Mouse (Mus musculus): Measurements from ENCODE around the gene Mipep. TPM values are rescaled to one million over a fixed set of nuclear protein-coding genes. Genes with fewer than 3 reads are reported as not detected.

Gene Mipep
- polyA plus RNA-seq, 1 experiment from 2014 or later = 32.4 TPM

DNA sequence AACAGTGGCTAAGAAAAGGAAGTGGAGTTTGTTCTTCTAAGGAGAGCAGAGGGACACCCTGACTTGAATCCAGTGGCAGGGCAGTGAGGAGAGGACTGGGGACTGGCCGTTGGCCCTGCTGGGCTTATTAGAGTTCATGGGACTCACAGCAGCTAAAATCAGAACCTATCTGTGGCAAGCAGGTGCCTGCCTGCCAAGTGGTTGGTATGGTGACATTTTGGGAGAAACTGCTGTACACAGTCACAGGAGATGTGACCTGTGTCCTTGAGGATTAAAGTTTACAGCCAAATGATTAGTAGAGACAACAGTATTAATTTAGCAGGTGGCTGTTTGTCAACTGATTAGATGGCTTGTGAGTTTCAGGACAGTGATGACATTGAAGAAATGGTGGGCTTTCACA, 21.5 kb downstream of the Mipep start:
- H3K4me2 ChIP-seq (ENCODE audit: low read depth, low read length) = no peak overlapping the region
- no peak overlapping the region for H3K27ac ChIP-seq (replicated peaks; ENCODE audit: low read depth, low read length)
- H3K4me1 ChIP-seq (ENCODE audit: control insufficient read depth, insufficient read depth, low read length) = peaks cover 3% of the 10 kb centered on the region; the same call in 1 of the 2 replicates
- no peaks in the 10 kb centered on the region for H3K36me3 ChIP-seq (replicated peaks; ENCODE audit: control insufficient read depth, insufficient read depth, low read depth, low read length)
- H3K27me3 ChIP-seq (ENCODE audit: control insufficient read depth, insufficient read depth, low read length) = no peaks in the 10 kb centered on the region
- H3K9me3 ChIP-seq (replicated peaks; ENCODE audit: control insufficient read depth, low read length) = no peaks in the 10 kb centered on the region
- DNase-seq (ENCODE audit: low spot score) = no peak
- H3K4me3 ChIP-seq (ENCODE audit: low read depth, low read length) = no peak overlapping the region
- no peak overlapping the region for H3K9ac ChIP-seq (replicated peaks; ENCODE audit: low read length)
- WGBS = 70% methylated on average over 1 of the region's 1 CpGs
- no peak for ATAC-seq (replicated peaks; ENCODE audit: insufficient number of reproducible peaks, low FRiP score, low TSS enrichment, low read depth)

DNA sequence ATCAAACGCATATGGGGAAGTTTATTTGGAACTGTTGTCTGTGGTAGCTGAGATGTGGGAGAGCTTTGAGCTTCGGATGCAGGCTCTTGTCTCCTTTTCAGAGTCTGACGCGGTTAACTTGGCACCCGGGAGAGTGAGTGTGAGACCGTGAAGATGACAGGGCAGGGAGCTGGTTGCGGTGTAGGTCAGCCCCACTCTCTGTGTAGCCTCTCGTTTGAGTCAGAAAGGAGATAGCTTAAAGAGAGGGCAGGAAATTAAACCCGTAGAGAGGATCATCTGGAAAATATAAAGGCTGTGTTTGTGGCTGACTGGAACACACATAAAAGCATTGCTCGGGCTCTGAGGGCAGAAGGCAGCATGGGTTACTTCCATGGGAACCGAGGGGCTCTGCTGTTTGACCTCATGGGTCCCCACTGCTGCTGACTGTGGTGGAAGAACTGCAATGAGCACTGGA, 22.5 kb downstream of the Mipep start:
- H3K4me2 ChIP-seq (ENCODE audit: low read depth, low read length) = no peak overlapping the region
- no peak overlapping the region for H3K9ac ChIP-seq (replicated peaks; ENCODE audit: low read length)
- no peaks in the 10 kb centered on the region for H3K36me3 ChIP-seq (replicated peaks; ENCODE audit: control insufficient read depth, insufficient read depth, low read depth, low read length)
- no peaks in the 10 kb centered on the region for H3K9me3 ChIP-seq (replicated peaks; ENCODE audit: control insufficient read depth, low read length)
- no peak overlapping the region for H3K27ac ChIP-seq (replicated peaks; ENCODE audit: low read depth, low read length)
- DNase-seq (ENCODE audit: low spot score) = peak; percentile 70
- no peak overlapping the region for H3K4me3 ChIP-seq (ENCODE audit: low read depth, low read length)
- H3K27me3 ChIP-seq (ENCODE audit: control insufficient read depth, insufficient read depth, low read length) = no peaks in the 10 kb centered on the region
- H3K4me1 ChIP-seq (ENCODE audit: control insufficient read depth, insufficient read depth, low read length) = peaks cover 3% of the 10 kb centered on the region; the same call in 1 of the 2 replicates
- WGBS = 33% methylated on average over 11 of the region's 11 CpGs
- peak; percentile 52; the same call in 1 of the 2 replicates for ATAC-seq (replicated peaks; ENCODE audit: insufficient number of reproducible peaks, low FRiP score, low TSS enrichment, low read depth)

- ATAC-seq (replicated peaks; ENCODE audit: insufficient number of reproducible peaks, low FRiP score, low TSS enrichment, low read depth) (no peak), DNase-seq (ENCODE audit: low spot score) (no peak)
- H3K36me3 ChIP-seq (replicated peaks; ENCODE audit: control insufficient read depth, insufficient read depth, low read depth, low read length) = no peaks in the 10 kb centered on the region
- H3K4me1 ChIP-seq (ENCODE audit: control insufficient read depth, insufficient read depth, low read length) = peaks cover 3% of the 10 kb centered on the region; the same call in 1 of the 2 replicates
- H3K4me2 ChIP-seq (ENCODE audit: low read depth, low read length) = no peak overlapping the region
- 91% methylated on average over 8 of the region's 8 CpGs for WGBS
- H3K4me3 ChIP-seq (ENCODE audit: low read depth, low read length) = no peak overlapping the region
- no peak overlapping the region for H3K9ac ChIP-seq (replicated peaks; ENCODE audit: low read length)
- H3K27me3 ChIP-seq (ENCODE audit: control insufficient read depth, insufficient read depth, low read length) = no peaks in the 10 kb centered on the region
- no peaks in the 10 kb centered on the region for H3K9me3 ChIP-seq (replicated peaks; ENCODE audit: control insufficient read depth, low read length)
- no peak overlapping the region for H3K27ac ChIP-seq (replicated peaks; ENCODE audit: low read depth, low read length)
These were observed 25.5 kb downstream of the Mipep start for GRCm38 (mm10) chr14:60809881-60810280.

GRCm38 (mm10) chr14:60811547-60811946, 27.2 kb downstream of the Mipep start:
- DNase-seq (ENCODE audit: low spot score) (no peak), ATAC-seq (replicated peaks; ENCODE audit: insufficient number of reproducible peaks, low FRiP score, low TSS enrichment, low read depth) (no peak)
- 86% methylated on average over 4 of the region's 4 CpGs for WGBS
- peaks cover 3% of the 10 kb centered on the region; the same call in 1 of the 2 replicates for H3K4me1 ChIP-seq (ENCODE audit: control insufficient read depth, insufficient read depth, low read length)
- H3K27me3 ChIP-seq (ENCODE audit: control insufficient read depth, insufficient read depth, low read length) = no peaks in the 10 kb centered on the region
- H3K9ac ChIP-seq (replicated peaks; ENCODE audit: low read length) = no peak overlapping the region
- H3K9me3 ChIP-seq (replicated peaks; ENCODE audit: control insufficient read depth, low read length) = no peaks in the 10 kb centered on the region
- H3K36me3 ChIP-seq (replicated peaks; ENCODE audit: control insufficient read depth, insufficient read depth, low read depth, low read length) = no peaks in the 10 kb centered on the region
- no peak overlapping the region for H3K4me3 ChIP-seq (ENCODE audit: low read depth, low read length)
- no peak overlapping the region for H3K4me2 ChIP-seq (ENCODE audit: low read depth, low read length)
- no peak overlapping the region for H3K27ac ChIP-seq (replicated peaks; ENCODE audit: low read depth, low read length)

DNA sequence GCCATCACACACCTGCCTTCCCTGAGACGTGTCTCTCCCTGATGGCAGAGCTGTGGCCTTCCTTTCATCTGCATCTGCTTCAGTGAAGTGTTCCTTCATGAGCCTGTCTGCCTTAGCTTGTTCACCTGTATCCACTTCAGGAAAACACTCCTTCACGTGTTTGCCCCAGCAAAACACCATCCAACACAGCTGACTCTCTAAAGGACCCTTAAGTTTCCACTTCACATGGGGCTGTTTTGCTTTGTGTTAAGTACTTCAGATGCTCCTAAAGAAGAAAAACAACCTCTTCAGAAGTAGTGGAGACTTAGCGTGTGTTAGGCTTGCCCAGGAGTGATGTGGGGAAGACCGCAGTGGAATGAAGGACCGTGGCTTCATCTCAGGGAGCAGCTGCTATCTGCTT, 30.7 kb downstream of the Mipep start:
- H3K4me2 ChIP-seq (ENCODE audit: low read depth, low read length) = no peak overlapping the region
- H3K27ac ChIP-seq (replicated peaks; ENCODE audit: low read depth, low read length) = no peak overlapping the region
- DNase-seq (ENCODE audit: low spot score) = no peak
- H3K9ac ChIP-seq (replicated peaks; ENCODE audit: low read length) = no peak overlapping the region
- 86% methylated on average over 5 of the region's 5 CpGs for WGBS
- H3K9me3 ChIP-seq (replicated peaks; ENCODE audit: control insufficient read depth, low read length) = no peaks in the 10 kb centered on the region
- H3K4me1 ChIP-seq (ENCODE audit: control insufficient read depth, insufficient read depth, low read length) = no peaks in the 10 kb centered on the region
- no peak for ATAC-seq (replicated peaks; ENCODE audit: insufficient number of reproducible peaks, low FRiP score, low TSS enrichment, low read depth)
- no peaks in the 10 kb centered on the region for H3K36me3 ChIP-seq (replicated peaks; ENCODE audit: control insufficient read depth, insufficient read depth, low read depth, low read length)
- H3K27me3 ChIP-seq (ENCODE audit: control insufficient read depth, insufficient read depth, low read length) = no peaks in the 10 kb centered on the region
- no peak overlapping the region for H3K4me3 ChIP-seq (ENCODE audit: low read depth, low read length)

DNA sequence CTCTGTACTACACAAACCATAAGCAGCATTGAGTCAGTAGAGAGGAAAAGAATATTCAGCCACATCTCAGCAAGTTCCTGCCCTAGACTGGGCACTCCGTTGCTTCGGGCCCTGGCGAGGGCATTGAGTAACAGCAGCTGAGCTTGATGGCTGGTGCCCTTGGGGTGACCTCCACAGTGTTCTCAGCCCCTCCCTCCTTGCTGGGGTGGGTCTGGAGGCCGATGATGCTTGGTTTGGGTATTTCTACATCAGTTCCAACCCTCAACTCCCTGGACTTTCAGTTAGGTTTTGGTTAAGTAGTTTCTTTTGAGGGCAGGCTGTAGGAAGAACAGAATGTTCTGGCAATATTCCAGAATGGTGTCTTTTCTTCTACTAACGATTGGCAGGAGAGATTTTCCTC, 33.7 kb downstream of the Mipep start:
- Histone ChIP-seq H3K9me3 (replicated peaks; ENCODE audit: control insufficient read depth, low read length) (no peaks in the 10 kb centered on the region), H3K9ac (replicated peaks; ENCODE audit: low read length) (no peak overlapping the region), H3K27me3 (ENCODE audit: control insufficient read depth, insufficient read depth, low read length) (no peaks in the 10 kb centered on the region), H3K4me1 (ENCODE audit: control insufficient read depth, insufficient read depth, low read length) (no peaks in the 10 kb centered on the region), H3K4me3 (ENCODE audit: low read depth, low read length) (no peak overlapping the region), H3K27ac (replicated peaks; ENCODE audit: low read depth, low read length) (no peak overlapping the region), H3K4me2 (ENCODE audit: low read depth, low read length) (no peak overlapping the region), H3K36me3 (replicated peaks; ENCODE audit: control insufficient read depth, insufficient read depth, low read depth, low read length) (no peaks in the 10 kb centered on the region)
- WGBS = 82% methylated on average over 5 of the region's 5 CpGs
- DNase-seq (ENCODE audit: low spot score) (no peak), ATAC-seq (replicated peaks; ENCODE audit: insufficient number of reproducible peaks, low FRiP score, low TSS enrichment, low read depth) (no peak)

DNA sequence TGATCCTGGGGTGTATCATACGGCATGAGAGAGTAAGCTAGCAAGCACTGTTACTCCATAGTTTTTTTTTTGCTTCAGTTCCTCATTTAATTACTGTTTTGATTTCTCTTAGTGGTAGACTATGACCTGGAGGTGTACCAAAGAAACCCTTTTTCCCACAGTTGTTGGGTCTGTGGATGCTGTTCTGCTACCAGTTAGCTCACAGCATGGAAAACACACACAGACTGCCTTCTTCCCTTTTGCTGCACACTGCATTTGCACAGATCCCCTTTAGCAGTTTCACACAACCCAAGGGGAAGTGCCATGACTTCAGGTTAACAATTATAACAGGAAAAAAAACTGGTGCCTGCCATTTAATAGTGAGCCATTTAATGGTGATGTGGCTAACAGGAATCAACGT, 45.7 kb downstream of the Mipep start:
- DNase-seq (ENCODE audit: low spot score) (no peak), ATAC-seq (replicated peaks; ENCODE audit: insufficient number of reproducible peaks, low FRiP score, low TSS enrichment, low read depth) (no peak)
- no peaks in the 10 kb centered on the region for H3K9me3 ChIP-seq (replicated peaks; ENCODE audit: control insufficient read depth, low read length)
- H3K27me3 ChIP-seq (ENCODE audit: control insufficient read depth, insufficient read depth, low read length) = no peaks in the 10 kb centered on the region
- WGBS = 84% methylated on average over 2 of the region's 2 CpGs
- H3K9ac ChIP-seq (replicated peaks; ENCODE audit: low read length) = no peak overlapping the region
- H3K4me1 ChIP-seq (ENCODE audit: control insufficient read depth, insufficient read depth, low read length) = no peaks in the 10 kb centered on the region
- no peak overlapping the region for H3K4me2 ChIP-seq (ENCODE audit: low read depth, low read length)
- H3K36me3 ChIP-seq (replicated peaks; ENCODE audit: control insufficient read depth, insufficient read depth, low read depth, low read length) = peaks cover 3% of the 10 kb centered on the region
- no peak overlapping the region for H3K4me3 ChIP-seq (ENCODE audit: low read depth, low read length)
- H3K27ac ChIP-seq (replicated peaks; ENCODE audit: low read depth, low read length) = no peak overlapping the region

DNA sequence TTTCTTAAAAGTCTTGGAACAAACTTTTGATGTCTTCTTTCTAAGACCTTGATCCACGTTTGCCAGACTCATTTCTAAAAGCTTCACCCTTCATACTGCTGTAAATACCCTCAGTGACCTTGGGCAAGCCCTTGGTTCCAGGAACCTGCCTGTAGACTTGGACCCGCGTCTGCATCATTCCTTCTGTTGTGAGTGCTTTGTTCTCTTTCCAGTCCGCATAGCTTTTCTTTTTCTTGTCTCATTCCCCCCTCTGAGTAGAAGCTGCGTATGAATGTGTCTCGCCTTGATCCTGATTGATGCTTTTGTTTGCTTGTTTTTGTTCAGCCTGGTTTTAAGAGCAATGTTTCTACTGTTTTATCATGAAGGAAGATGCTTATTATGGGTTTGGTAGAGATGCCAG, 52.3 kb downstream of the Mipep start:
- no peaks in the 10 kb centered on the region for H3K27me3 ChIP-seq (ENCODE audit: control insufficient read depth, insufficient read depth, low read length)
- no peak overlapping the region for H3K4me2 ChIP-seq (ENCODE audit: low read depth, low read length)
- H3K36me3 ChIP-seq (replicated peaks; ENCODE audit: control insufficient read depth, insufficient read depth, low read depth, low read length) = peaks cover 3% of the 10 kb centered on the region
- DNase-seq (ENCODE audit: low spot score) (no peak), ATAC-seq (replicated peaks; ENCODE audit: insufficient number of reproducible peaks, low FRiP score, low TSS enrichment, low read depth) (no peak)
- no peak overlapping the region for H3K27ac ChIP-seq (replicated peaks; ENCODE audit: low read depth, low read length)
- WGBS = 82% methylated on average over 6 of the region's 6 CpGs
- no peak overlapping the region for H3K9ac ChIP-seq (replicated peaks; ENCODE audit: low read length)
- no peaks in the 10 kb centered on the region for H3K9me3 ChIP-seq (replicated peaks; ENCODE audit: control insufficient read depth, low read length)
- no peaks in the 10 kb centered on the region for H3K4me1 ChIP-seq (ENCODE audit: control insufficient read depth, insufficient read depth, low read length)
- H3K4me3 ChIP-seq (ENCODE audit: low read depth, low read length) = no peak overlapping the region

All from embryonic facial prominence, embryonic 11.5 days (tissue).